Mouse (Mus musculus): ENCODE results near the gene Olfr267. TPM values are rescaled to one million over a fixed set of nuclear protein-coding genes. Genes with fewer than 3 reads are reported as not detected.

The Olfr267 gene
- under 1 TPM in 1 of 2 experiments, not detected in 1; 0.11 TPM for total RNA-seq (2023)

GRCm38 (mm10) chr4:58787616-58788015 lies at the start of gene Olfr267:
Gene Olfr267, minus strand, starts transcription at chr4:58787716.

Other genes with a start within 250 kb of the Olfr267 start
- not detected for gene Lpar1, start 233.8 kb downstream of the Olfr267 start, total RNA-seq (2023)
- gene Ecpas, start 125.0 kb upstream of the Olfr267 start, total RNA-seq (2023): 10 to 100 TPM; 87.2 to 87.5 TPM
- gene Zkscan16, start 155.9 kb upstream of the Olfr267 start, total RNA-seq (2023): not detected
- 10 to 100 TPM; 19.9 to 23.1 TPM for gene Ptgr1, start 199.4 kb upstream of the Olfr267 start, total RNA-seq (2023)
- 1 to 10 TPM; 6.2 to 8.6 TPM for gene Dnajc25, start 207.3 kb upstream of the Olfr267 start, total RNA-seq (2023)
- gene Gm20503, start 215.5 kb upstream of the Olfr267 start, total RNA-seq (2023): 1 to 10 TPM in 1 of 2 experiments, under 1 TPM in 1; 0.49 to 3.3 TPM
- gene Gng10, start 247.4 kb upstream of the Olfr267 start, total RNA-seq (2023): 10 to 100 TPM; 81.5 to 92.8 TPM